Comparison of ENCODE assay signal across 24 mouse cellular contexts in the genomic region with DNA sequence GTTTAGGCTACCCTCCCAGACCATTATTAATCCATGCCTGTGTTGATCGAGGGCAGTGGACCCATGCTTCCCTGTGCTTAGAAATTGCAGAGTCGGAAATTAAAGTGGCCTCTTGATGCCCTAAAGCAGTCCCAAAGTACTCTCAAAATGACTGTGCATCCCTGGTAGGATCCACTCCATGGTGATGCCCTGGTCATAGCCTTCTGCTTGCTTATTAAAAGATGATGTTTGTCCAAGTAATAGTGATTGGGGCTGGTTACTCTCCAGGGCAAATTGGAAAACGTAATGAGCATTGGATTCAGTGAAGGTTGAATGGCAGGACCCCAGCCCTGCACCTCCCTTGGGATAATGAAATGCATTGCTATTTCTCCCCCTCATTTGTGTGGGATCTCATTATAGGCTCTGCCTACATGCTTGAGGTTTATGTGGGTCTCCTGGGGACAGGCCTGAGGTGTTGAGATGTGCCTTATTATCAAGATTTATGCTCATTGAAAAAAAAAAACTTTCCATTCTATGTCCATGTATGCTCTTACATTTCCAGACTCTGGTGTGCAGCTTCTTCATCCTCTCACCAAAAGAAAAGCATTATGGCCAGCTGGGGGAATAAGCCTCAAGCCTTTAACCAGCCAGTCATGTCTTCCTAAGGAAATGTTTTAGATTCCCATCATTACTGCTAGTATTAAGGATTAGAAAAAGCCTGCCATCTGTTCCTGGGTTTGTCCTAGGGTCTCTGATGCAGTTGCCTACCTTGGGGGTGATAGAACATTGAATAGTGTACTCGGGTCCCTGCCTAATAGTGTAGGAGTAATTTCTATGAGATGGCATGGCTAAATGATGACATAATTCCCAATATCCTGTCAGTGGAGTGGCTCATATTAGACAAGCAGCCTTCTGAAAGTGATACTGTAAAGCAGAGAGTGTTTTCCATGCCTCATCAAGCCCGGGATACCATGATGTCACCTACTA.
A peak's percentile ranks its signal among the peaks of the same experiment; 100 is the strongest.
DNase-seq lines count a peak whose midpoint lies in the region; ATAC-seq lines count a peak whose summit lies in the region.
"Had no signal": no experiment of that assay in that cellular context is flagged by ENCODE, and none has a peak within 500 bp of the region (broad histone marks: within the 10 kb centered on the region; RNA-seq: fewer than 3 reads in every experiment).

No protein-coding gene starts in this region.

- H3K9ac ChIP-seq in neural tube, embryonic 11.5 days (ENCODE audit: low read length), result no peak overlapping the region
- H3K9ac ChIP-seq in midbrain, embryonic 15.5 days, result no peak overlapping the region
- H3K9ac ChIP-seq: embryonic facial prominence, embryonic 15.5 days; heart, embryonic 13.5 days; limb, embryonic 13.5 days; liver, embryonic 12.5 days had no signal

- no peaks in the 10 kb centered on the region for H3K9me3 ChIP-seq in neural tube, embryonic 11.5 days (ENCODE audit: control insufficient read depth, low read length)
- H3K9me3 ChIP-seq in midbrain, embryonic 15.5 days, result no peaks in the 10 kb centered on the region
- H3K9me3 ChIP-seq: embryonic facial prominence, embryonic 15.5 days; heart, embryonic 13.5 days; limb, embryonic 13.5 days; liver, embryonic 12.5 days had no signal

- ATAC-seq in neural tube, embryonic 11.5 days (ENCODE audit: insufficient read depth, low FRiP score, low TSS enrichment), result peak; percentile 79
- peak; percentile 77; the same call in 1 of the 2 replicates for ATAC-seq in midbrain, embryonic 15.5 days (replicated peaks)
- ATAC-seq in CD4-positive, CD25-positive, alpha-beta regulatory T cell, adult 4 months, result no peak
- ATAC-seq: intestine, postnatal 0 days; liver, embryonic 12.5 days had no signal

- H3K27ac ChIP-seq in neural tube, embryonic 11.5 days (ENCODE audit: low read depth, low read length), result no peak overlapping the region
- H3K27ac ChIP-seq in midbrain, embryonic 15.5 days, result no peak overlapping the region
- H3K27ac ChIP-seq: embryonic facial prominence, embryonic 15.5 days; heart, embryonic 13.5 days; limb, embryonic 13.5 days; liver, embryonic 12.5 days had no signal

- no peak overlapping the region for H3K4me3 ChIP-seq in neural tube, embryonic 11.5 days (ENCODE audit: low read depth, low read length)
- H3K4me3 ChIP-seq in midbrain, embryonic 15.5 days, result no peak overlapping the region
- H3K4me3 ChIP-seq: embryonic facial prominence, embryonic 15.5 days; heart, embryonic 13.5 days; limb, embryonic 13.5 days; liver, embryonic 12.5 days had no signal

- no peak overlapping the region for H3K4me2 ChIP-seq in neural tube, embryonic 11.5 days (ENCODE audit: low read depth)
- no peak overlapping the region for H3K4me2 ChIP-seq in midbrain, embryonic 15.5 days
- H3K4me2 ChIP-seq: embryonic facial prominence, embryonic 15.5 days; heart, embryonic 13.5 days; limb, embryonic 13.5 days; liver, embryonic 12.5 days had no signal

- peak; percentile 4 for DNase-seq in embryo, embryonic 11.5 days (ENCODE audit: low read depth, low spot score)
- no peak for DNase-seq in embryo, embryonic 10.5 days (ENCODE audit: low spot score)
- peak; percentile 14 for DNase-seq in neural tube, embryonic 11.5 days (ENCODE audit: low spot score)
- DNase-seq in neural tube, embryonic 10.5 days (ENCODE audit: extremely low spot score, low spot score), result no peak
- no peak for DNase-seq in cerebellum, postnatal 25 days
- no peak for DNase-seq in urinary bladder, adult 18-20 months (ENCODE audit: low spot score in 2 of 2)
- DNase-seq: adrenal gland, postnatal 25 days; cerebellum, adult 11 months; cerebellum, postnatal 10 days; gastrocnemius, postnatal 25 days; heart, adult 18-20 months; heart, postnatal 14 days; kidney, postnatal 36 days; lung, adult 18-20 months; lung, postnatal 14 days; right cerebral cortex, postnatal 25 days; spleen, adult 18-20 months had no signal

- H3K36me3 ChIP-seq in neural tube, embryonic 11.5 days (ENCODE audit: control insufficient read depth, insufficient read depth, low read length), result no peaks in the 10 kb centered on the region
- no peaks in the 10 kb centered on the region for H3K36me3 ChIP-seq in midbrain, embryonic 15.5 days (replicated peaks)
- H3K36me3 ChIP-seq: embryonic facial prominence, embryonic 15.5 days; heart, embryonic 13.5 days; limb, embryonic 13.5 days; liver, embryonic 12.5 days had no signal

- H3K27me3 ChIP-seq in neural tube, embryonic 11.5 days (ENCODE audit: control insufficient read depth, insufficient read depth, low read length), result no peaks in the 10 kb centered on the region
- H3K27me3 ChIP-seq in midbrain, embryonic 15.5 days (replicated peaks), result no peaks in the 10 kb centered on the region
- H3K27me3 ChIP-seq: embryonic facial prominence, embryonic 15.5 days; heart, embryonic 13.5 days; limb, embryonic 13.5 days; liver, embryonic 12.5 days had no signal

- no peaks in the 10 kb centered on the region for H3K4me1 ChIP-seq in neural tube, embryonic 11.5 days (ENCODE audit: control insufficient read depth, insufficient read depth, low read length)
- H3K4me1 ChIP-seq in midbrain, embryonic 15.5 days, result no peaks in the 10 kb centered on the region
- H3K4me1 ChIP-seq: embryonic facial prominence, embryonic 15.5 days; limb, embryonic 13.5 days; liver, embryonic 12.5 days had no signal

- whole genome bisulfite sequencing in neural tube, embryonic 11.5 days, result 71% methylated on average over 5 of the region's 5 CpGs
- 58% methylated on average over 5 of the region's 5 CpGs for WGBS in midbrain, embryonic 15.5 days

Comparison
In these comparisons a context has a peak if more than half of its experiments do, and no peak if none do; other contexts are left out.
1. DNase-seq: peak in embryo, embryonic 11.5 days (single experiment) and neural tube, embryonic 11.5 days (single experiment); none in embryo, embryonic 10.5 days (single experiment), neural tube, embryonic 10.5 days (single experiment), cerebellum, postnatal 25 days (0 of 2) and urinary bladder, adult 18-20 months (0 of 2).